Mouse (Mus musculus): Measurements from ENCODE around the gene Mettl21a.
"Not testable (repeated sequence)": the region's sequence is repeated elsewhere in the genome, so short reads cannot be mapped to it uniquely, and the experiment has no call there.

Mettl21a gene

GRCm38 (mm10) chr1:64616881-64617714, at the start of gene Mettl21a:
Mettl21a (minus strand) TSS chr1:64617242.
- DNase-seq (ENCODE audit: low read depth): peak; percentile 90

GRCm38 (mm10) chr1:64658876-64659275, 41.8 kb upstream of the Mettl21a start:
- DNase-seq (ENCODE audit: low read depth): no peak

DNA sequence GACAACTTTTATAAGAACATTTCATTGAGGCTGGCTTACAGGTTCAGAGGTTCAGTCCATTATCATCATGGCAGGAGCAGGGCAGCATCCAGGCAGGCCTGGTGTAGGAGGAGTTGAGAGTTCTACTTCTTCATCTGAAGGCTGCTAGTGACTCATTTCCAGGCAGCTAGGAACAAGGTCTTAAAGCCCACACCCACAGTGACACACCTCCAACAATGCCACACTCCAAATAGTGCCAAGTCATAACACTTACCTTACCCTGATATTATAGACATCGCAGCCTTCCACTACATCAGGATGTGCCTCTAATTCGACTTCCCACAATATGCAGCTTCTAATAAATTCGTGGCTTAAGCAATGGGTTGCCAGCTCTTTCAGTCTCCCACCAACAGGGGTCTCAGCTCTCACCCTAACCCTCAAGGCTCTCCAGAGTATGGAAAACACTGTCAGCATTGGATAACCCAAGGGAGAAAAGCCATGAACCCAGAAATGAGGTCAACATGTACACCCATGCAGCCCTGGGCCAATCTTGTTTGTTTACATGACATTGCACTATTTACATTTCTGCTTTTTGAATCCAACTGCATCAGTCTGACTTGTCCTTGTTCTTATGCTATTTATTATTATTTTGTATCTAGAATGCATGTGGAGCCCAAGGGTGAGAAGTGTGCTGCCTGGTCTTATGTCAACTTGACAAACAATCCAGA, 39.5 kb upstream of the Mettl21a start:
- DNase-seq (ENCODE audit: low read depth): no peak

- DNase-seq (ENCODE audit: low read depth): no peak
Measured at GRCm38 (mm10) chr1:64655415-64655814, 38.4 kb upstream of the Mettl21a start.

DNA sequence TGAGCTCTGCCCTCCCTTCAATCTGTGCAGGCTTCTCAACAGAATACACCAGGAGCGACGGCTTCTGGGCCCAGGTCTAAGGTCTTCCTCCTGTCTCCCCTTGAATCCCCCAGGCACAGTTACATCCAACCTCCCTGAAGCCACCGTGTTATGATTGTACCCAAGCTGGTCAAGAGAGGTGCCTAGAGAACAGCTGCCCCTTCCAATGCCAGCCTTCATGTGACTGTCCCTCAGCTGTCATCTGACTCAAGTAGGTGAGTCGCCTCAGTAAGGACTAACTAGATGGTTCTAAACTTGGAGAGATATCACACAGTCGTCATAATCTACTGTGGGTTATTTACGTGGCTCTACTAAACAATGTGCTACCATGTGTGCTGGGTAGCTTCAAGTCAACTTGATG, 36.7 kb upstream of the Mettl21a start:
- no peak for DNase-seq (ENCODE audit: low read depth)

DNA sequence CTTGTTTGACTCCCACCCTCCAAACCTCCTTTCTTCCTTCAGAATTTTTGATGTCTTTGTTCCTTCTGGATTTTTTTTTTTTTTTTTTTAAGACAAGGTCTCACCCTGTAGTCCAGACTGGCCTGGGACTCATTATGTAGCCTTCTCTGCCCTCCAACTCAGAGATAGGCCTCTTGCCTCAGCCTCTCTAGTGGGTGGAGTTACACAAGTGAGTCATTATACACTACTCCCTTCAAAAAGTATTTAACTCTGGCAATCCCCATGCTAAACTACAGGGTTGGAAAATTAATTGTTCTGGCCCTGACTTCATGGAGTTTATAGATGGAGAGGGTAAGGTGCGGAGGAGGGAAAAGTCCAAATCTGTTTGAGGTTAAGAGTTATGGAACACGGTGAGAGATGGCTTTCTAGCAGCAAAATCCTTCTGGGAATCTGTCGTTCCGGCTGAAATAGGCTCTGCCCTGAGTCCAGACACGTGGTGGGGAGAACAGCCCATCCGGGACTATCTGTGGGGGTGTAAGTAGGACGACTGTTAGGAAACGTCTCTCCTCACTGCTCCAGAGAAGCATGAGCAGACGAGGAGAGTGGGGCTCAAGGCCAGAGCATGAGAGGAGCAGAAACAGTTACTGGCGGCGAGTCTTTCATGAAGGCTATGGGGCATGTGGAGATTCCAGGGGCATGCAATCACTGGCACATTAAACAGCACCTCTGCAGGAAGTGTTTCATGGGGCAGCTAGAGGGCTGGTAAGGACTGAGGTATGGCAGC, 32.5 kb upstream of the Mettl21a start:
- no peak for DNase-seq (ENCODE audit: low read depth)

DNA sequence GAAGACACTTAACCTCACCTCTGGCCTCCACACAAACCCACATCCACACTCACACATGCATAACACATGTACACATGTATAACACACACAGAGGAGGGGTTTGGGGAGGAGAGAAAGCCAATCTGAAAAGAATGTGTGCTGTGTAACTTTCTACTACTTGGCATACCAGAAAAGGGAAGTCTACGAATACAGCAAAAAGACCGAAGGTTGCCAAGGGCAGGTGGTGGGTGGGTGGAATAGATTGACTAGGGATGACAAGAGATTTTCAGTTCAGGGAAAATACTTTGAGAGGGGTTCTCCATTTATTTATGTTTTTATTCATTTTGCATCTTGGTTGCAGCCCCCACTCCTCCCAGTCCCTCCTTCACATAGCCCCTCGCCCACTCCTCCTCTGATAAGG, 27.5 kb upstream of the Mettl21a start:
- DNase-seq (ENCODE audit: low read depth): no peak

GRCm38 (mm10) chr1:64642541-64642940, 25.5 kb upstream of the Mettl21a start:
- DNase-seq (ENCODE audit: low read depth): not testable (repeated sequence)

- no peak for DNase-seq (ENCODE audit: low read depth)
Measured at GRCm38 (mm10) chr1:64641069-64641468, 24.0 kb upstream of the Mettl21a start.

GRCm38 (mm10) chr1:64639279-64639678, 22.2 kb upstream of the Mettl21a start:
- DNase-seq (ENCODE audit: low read depth): no peak

- no peak for DNase-seq (ENCODE audit: low read depth)
Measured at GRCm38 (mm10) chr1:64635624-64636023, 18.6 kb upstream of the Mettl21a start.

DNA sequence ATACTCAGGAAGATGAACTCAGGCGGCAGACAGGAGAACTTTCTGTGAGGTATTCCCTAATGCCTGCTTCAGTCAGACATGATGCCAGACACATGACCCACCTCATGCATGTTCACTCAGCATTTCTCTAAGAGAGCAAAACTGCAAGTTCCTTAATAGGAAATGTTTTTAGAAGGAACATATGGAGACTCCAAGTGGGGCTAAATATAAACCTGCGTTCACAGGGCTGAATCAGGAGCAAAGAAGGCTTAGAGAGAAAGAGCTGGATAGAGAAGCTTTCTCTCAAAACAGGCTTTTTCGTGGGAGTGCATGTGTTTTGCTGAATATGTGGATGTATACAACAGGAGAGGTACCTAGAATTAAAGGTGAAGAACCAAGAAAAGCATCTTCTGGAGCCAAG, 16.2 kb upstream of the Mettl21a start:
- DNase-seq (ENCODE audit: low read depth): no peak

GRCm38 (mm10) chr1:64631526-64631925, 14.5 kb upstream of the Mettl21a start:
- no peak for DNase-seq (ENCODE audit: low read depth)

- no peak for DNase-seq (ENCODE audit: low read depth)
Measured at GRCm38 (mm10) chr1:64625214-64625613, 8.2 kb upstream of the Mettl21a start.

- no peak for DNase-seq (ENCODE audit: low read depth)
Measured at GRCm38 (mm10) chr1:64623558-64624435, 6.8 kb upstream of the Mettl21a start.

DNA sequence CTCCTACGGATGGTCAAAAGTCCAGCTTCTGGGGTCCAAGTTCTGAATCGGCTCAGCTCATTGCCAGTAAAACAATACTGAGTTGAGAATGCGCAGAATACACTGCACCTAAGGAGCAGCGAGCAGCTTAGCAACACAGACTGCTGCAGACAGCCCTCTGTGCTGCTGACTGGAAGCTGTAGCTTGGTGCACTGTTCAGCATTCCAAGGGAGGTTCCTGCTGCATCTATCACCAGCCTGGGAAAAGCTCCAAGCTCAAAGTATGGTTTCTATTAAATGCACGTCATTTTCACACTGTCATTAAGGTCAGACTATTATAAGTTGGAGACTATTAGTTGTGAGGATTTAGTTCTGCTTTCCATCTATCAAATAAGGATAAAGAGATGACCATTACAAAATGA, 4.1 kb upstream of the Mettl21a start:
- no peak for DNase-seq (ENCODE audit: low read depth)

GRCm38 (mm10) chr1:64618226-64618625, 1.2 kb upstream of the Mettl21a start:
- peak; percentile 29 for DNase-seq (ENCODE audit: low read depth)

- peak; percentile 81 for DNase-seq (ENCODE audit: low read depth)
Measured at GRCm38 (mm10) chr1:64617715-64617984, 608 bp upstream of the Mettl21a start.

GRCm38 (mm10) chr1:64616531-64616880, 536 bp downstream of the Mettl21a start:
- DNase-seq (ENCODE audit: low read depth): peak; percentile 54

DNA sequence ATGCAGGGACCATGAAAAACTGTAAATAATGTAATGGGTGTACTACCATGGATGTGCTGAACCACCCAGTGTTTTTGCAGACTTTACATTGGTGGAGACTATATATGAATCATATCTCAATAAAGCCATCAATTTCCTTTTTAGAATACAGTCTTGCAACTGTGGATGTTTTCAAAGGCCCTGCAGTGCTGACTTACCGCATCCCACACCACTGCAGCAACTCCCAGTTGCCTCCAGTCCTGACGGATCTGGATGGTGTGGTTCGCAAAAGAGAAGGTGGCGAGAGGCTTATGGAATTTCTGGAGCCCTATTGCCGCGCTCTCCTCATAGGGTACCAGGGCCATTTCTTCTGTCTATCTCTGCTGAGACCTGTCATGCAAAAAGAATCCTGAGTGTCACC, 966 bp downstream of the Mettl21a start:
- peak; percentile 55 for DNase-seq (ENCODE audit: low read depth)

- DNase-seq (ENCODE audit: low read depth): peak; percentile 71
Measured at GRCm38 (mm10) chr1:64615531-64615991, 1.5 kb downstream of the Mettl21a start.

DNA sequence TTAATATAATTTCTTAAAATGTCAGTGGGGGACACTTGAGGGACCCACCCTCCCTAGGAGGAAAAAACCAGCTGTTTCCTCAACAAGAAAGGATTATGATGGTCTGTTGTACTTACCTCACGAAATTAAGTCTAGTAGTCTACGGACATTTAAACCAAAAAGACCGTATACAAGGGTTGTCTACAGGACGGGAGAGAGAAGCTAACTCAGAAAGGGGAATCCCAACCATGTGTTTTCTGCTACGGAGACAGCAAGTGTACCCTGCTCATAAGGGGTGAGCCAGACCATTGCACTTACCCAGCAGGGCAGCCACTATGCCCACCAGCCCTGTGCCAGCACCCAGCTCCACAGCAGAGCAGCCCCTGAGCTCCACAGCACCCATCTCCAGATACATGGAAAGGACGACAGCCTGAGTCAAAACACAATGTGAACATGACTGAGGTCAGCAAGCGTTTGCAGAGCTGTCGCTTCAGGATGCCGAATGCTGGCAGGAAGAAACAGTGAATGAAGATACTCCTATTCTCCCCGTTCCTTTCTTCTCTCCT, 2.2 kb downstream of the Mettl21a start:
- peak; percentile 34 for DNase-seq (ENCODE audit: low read depth)

Measured in induced T-regulatory cell, adult 2 months (primary cell).